Mouse (Mus musculus) cerebellum, adult (tissue): Measurements from ENCODE around the gene Fosb.

ENCODE experiments used
- ATAC-seq: cut with Nextera tagmentation; 2 replicates; pipeline ENCODE4 v1.9.2; 2017; ENCODE audit warnings: mild to moderate bottlenecking, moderate library complexity, mixed read lengths; ENCODE audit not compliant: insufficient number of reproducible peaks, low FRiP score, low TSS enrichment

The Fosb gene

DNA sequence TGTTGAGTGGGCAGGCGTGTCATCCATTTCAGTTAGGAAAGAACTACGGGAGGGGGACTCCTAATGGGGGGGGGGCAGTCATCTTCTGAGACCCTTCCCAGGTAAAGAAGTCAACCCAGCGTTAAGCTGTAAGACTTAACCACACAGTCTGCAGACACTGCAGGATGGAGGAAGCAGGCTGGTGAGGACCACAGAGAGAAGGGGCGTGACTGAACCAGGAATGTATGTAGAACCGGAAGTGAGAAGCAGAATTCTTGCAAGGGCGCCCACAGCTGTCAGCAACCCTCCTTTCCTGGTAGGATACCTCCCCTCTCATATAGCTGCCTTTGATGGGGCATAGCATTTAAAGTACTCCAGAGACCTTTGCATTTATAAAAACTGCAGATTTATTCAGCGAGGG lies 53.3 kb downstream of the Fosb start:
- ATAC-seq: no peak

DNA sequence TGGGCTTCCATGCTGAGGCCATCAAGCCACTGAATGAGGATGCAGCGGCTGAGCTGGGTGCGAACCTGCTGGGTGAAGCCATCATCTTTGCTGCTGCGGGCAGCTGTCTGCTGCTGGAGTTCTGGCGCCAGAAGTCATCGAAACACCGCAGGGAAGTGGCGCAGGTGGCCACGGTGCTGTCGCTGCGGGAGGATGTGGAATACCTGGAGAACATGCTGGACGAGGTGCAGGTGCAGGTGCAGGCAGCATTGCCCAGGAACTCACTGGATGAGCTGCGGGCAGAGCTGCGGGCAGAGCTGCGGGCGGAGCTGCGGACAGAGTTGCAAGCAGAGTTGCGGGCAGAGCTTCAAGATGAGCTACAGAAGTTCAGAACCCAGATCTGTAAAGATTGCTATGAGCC lies 54.5 kb downstream of the Fosb start:
- no peak for ATAC-seq

DNA sequence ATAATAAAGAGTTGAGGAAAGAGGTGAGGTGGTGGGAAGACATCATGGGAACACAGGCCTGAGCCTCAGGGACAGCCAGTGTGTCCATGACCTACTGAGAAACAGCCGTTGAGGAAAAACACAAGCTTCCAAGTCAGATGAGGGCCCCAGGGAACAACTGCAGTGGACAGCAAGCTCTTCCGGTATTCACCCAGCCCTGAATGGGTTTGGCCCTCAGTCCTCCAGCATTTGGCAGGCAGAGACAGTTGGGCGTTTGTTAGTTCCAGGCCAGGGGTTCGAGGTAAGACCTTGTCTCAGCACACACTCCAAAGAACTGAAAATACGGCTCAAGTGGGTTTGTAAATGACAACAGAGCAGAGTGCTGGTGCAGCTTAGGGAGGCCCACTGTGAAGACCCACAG lies 56.4 kb downstream of the Fosb start:
- no peak for ATAC-seq
